Mouse (Mus musculus) frontal cortex, postnatal 14 days (tissue): ENCODE measurements at regions not wholly inside any gene's neighbourhood (a gene's known extent, or its start where the extent isn't known, plus 50 kb on each side); places are given as distances from the start of the nearest gene placed in this dataset.
"Not testable (repeated sequence)": the region's sequence is repeated elsewhere in the genome, so short reads cannot be mapped to it uniquely, and the experiment has no call there.

ENCODE experiments used
- DNase-seq, 2 experiments: peaks; one replicate each; pipeline ENCODE4 v3.0.0; 2022; ENCODE audit warnings: low spot score in 2 of 2

DNA sequence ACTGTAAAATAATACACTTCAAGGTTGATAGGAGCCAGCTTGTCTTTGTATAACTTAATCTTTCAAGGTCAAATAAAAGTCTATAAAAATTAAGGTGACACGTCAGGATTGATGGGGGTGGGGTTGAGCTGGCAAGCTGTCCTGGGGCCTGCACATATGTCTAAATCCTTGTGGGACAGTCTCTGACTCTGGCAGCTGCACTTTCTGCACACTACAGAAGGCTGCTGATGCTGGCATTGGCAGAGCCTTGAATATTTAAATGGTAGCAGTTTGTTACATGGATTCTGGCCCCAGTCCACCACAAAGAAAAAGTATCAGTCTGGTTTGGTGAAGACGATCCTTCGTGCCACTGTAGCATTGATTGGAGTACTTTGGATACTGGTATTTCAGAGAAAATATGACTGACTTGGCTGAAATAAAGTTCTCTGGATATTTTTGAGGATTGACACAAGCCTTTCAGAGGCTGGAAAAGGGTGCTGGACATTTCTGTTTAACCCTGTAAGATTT, 3648.0 kb downstream of the 9330182O14Rik start:
- not testable (repeated sequence) for DNase-seq

DNA sequence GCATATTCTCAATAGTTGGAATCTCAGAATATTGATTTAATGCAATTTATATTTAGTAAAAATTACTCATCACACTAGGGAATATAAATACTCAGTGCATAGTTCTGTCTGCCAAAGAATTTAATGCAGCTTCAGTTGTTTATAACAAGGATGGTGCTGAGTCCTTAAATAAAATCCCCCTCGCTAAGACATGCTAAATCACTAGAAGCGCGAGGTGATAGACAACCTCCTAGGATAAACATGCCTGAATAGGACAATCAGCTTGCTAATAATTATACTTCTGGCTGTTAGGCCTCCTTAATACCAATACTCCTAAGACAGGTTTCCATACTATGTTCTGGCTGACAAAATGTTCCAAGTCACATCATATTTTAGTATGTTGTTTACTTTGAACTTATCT, 3650.0 kb downstream of the 9330182O14Rik start:
- DNase-seq, result no peak

DNA sequence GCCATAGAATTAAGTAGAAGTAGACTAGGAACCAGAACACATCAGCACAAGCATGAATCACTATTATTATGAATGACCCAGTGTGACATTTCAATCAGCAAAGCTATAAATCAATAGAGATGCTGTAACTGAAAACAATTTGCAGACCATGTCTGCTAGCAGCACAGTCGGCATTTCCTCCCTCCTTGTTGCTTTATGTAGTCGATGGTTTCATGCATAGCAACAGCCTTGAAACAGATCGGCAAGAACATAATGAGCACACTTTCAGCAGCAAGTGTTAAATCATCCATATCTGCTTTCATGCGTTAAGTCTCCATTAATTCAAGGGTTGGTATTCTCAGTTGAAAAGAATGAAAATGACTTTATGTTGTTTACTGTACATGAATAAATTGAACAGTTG, 3669.2 kb downstream of the 9330182O14Rik start:
- no peak for DNase-seq
